Mouse (Mus musculus) midbrain, embryonic 12.5 days (tissue): Measurements from ENCODE around the gene Olfr1410. TPM values are rescaled to one million over a fixed set of nuclear protein-coding genes. Genes with fewer than 3 reads are reported as not detected.

Experiments used
- ATAC-seq: fragments of 200-750 bp; cut with Nextera tagmentation; 2 replicates; pipeline ENCODE4 v1.8.0; 2017; ENCODE audit warnings: low read depth, moderate TSS enrichment, moderate library complexity; ENCODE audit not compliant: low FRiP score
- H3K27ac ChIP-seq: fragments of 300-500 bp; sonication (generic); replicated peaks from 2 replicates; pipeline ENCODE4 v1.5.1; 2016; ENCODE audit warnings: mild to moderate bottlenecking
- H3K27me3 ChIP-seq: fragments of 300-500 bp; sonication (generic); 2 replicates; pipeline ENCODE4 v1.6.1; 2016; ENCODE audit warnings: mild to moderate bottlenecking
- H3K36me3 ChIP-seq: fragments of 300-500 bp; sonication (generic); 2 replicates; pipeline ENCODE4 v1.6.1; 2016
- H3K4me1 ChIP-seq: fragments of 300-500 bp; sonication (generic); 2 replicates; pipeline ENCODE4 v1.6.1; 2016
- H3K4me2 ChIP-seq: fragments of 300-500 bp; sonication (generic); replicated peaks from 2 replicates; pipeline ENCODE4 v1.6.1; 2016; ENCODE audit warnings: mild to moderate bottlenecking, moderate library complexity
- H3K4me3 ChIP-seq: fragments of 300-500 bp; sonication (generic); 2 replicates; pipeline ENCODE4 v1.5.1; 2016; ENCODE audit warnings: mild to moderate bottlenecking
- H3K9ac ChIP-seq: fragments of 300-500 bp; sonication (generic); replicated peaks from 2 replicates; pipeline ENCODE4 v1.6.1; 2016; ENCODE audit warnings: mild to moderate bottlenecking, moderate library complexity
- H3K9me3 ChIP-seq: fragments of 300-500 bp; sonication (generic); 2 replicates; pipeline ENCODE4 v1.6.1; 2016; ENCODE audit warnings: mild to moderate bottlenecking
- WGBS: fragments of 180-500 bp; shearing (Covaris S2); methylation state at CpG from one replicate; pipeline ENCODE4 v1.1.7; 2016; 5-methylcytosine and 5-hydroxymethylcytosine counted together
- polyA plus RNA-seq: library from polyadenylated mRNA; unstranded; fragments of >200 nt; fragmentation: Nextera tagmentation; extraction: Ambion mirVana; gene quantifications from 2 replicates; pipeline ENCODE4 v1.2.1, GENCODE M21; 2016

The Olfr1410 gene
- polyA plus RNA-seq, 1 experiment from 2014 or later, result not detected

GRCm38 (mm10) chr1:92659392-92659791 lies 53.8 kb downstream of the Olfr1410 start:
- WGBS, result 74% methylated on average over 5 of the region's 5 CpGs
- H3K4me3 ChIP-seq, result no peak overlapping the region
- no peak overlapping the region for H3K27ac ChIP-seq
- no peaks in the 10 kb centered on the region for H3K4me1 ChIP-seq
- no peaks in the 10 kb centered on the region; the same call in 1 of the 2 replicates for H3K27me3 ChIP-seq
- H3K36me3 ChIP-seq, result no peaks in the 10 kb centered on the region
- no peak for ATAC-seq
- no peak overlapping the region for H3K9ac ChIP-seq
- H3K9me3 ChIP-seq, result no peaks in the 10 kb centered on the region
- H3K4me2 ChIP-seq, result no peak overlapping the region

Other genes with a start within 250 kb of the Olfr1410 start
- 225 and 246 TPM in 2 replicates for gene Ndufa10, start 131.9 kb upstream of the Olfr1410 start, polyA plus RNA-seq
- gene Olfr1416, start 120.7 kb upstream of the Olfr1410 start, polyA plus RNA-seq, result not detected in 2 replicates
- not detected in 2 replicates for gene Olfr1415, start 109.7 kb upstream of the Olfr1410 start, polyA plus RNA-seq
- gene Olfr1414, start 87.1 kb upstream of the Olfr1410 start, polyA plus RNA-seq, result not detected in 2 replicates
- not detected in 2 replicates for gene Olfr1413, start 34.5 kb upstream of the Olfr1410 start, polyA plus RNA-seq
- not detected in 2 replicates for gene Olfr1412, start 20.0 kb upstream of the Olfr1410 start, polyA plus RNA-seq
- not detected in 2 replicates for gene Olfr1411, start 11.4 kb upstream of the Olfr1410 start, polyA plus RNA-seq
- 0.10 TPM in 1 of 2 replicates, not detected in the other for gene Olfr12, start 12.0 kb downstream of the Olfr1410 start, polyA plus RNA-seq
- 389 and 410 TPM in 2 replicates for gene Cops9, start 36.2 kb downstream of the Olfr1410 start, polyA plus RNA-seq
- not detected in 2 replicates for gene Otos, start 43.1 kb downstream of the Olfr1410 start, polyA plus RNA-seq
- gene Gpc1, start 225.9 kb downstream of the Olfr1410 start, polyA plus RNA-seq, result 82.4 and 89.5 TPM in 2 replicates